Mouse (Mus musculus) gastrocnemius, postnatal 25 days (tissue): ENCODE results near the gene Tmem216. TPM values are rescaled to one million over a fixed set of nuclear protein-coding genes. Genes with fewer than 3 reads are reported as not detected.
"Not testable (repeated sequence)": the region's sequence is repeated elsewhere in the genome, so short reads cannot be mapped to it uniquely, and the experiment has no call there.

Source experiments
- DNase-seq: peaks from one replicate; pipeline ENCODE4 v3.0.0; 2022
- total RNA-seq, 2 experiments: library from RNA; stranded (reverse); gene quantifications; 1 replicate in 1 of 2; 2 replicates in 1 of 2; pipeline ENCODE4 v1.2.3; 2021

Tmem216 gene
- total RNA-seq, 2 experiments from 2014 or later = 1.9 to 2.2 TPM

DNA sequence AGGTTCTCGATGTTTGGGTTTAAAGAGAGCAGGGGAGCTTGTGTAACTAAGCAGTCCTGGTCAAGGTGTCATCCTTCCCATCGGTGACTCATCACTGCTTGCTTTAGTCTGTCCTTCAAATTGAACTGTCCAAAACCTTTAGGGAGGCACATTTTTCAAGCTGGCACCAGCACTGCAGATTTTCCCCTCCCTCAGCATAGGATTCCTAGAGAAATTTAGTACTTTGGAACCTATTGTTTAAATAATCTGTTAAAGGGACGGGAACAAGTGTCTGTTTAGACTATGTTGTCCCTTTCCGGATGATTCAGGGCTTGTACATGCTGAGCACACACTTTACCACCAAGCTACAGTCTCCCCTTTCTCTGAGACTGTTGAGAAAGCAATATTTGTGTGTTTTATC lies 9.2 kb upstream of the Tmem216 start:
- DNase-seq = no peak

GRCm38 (mm10) chr19:10564278-10564677 lies 8.2 kb upstream of the Tmem216 start:
- no peak for DNase-seq

- no peak for DNase-seq
Observed at GRCm38 (mm10) chr19:10562351-10562750, 6.3 kb upstream of the Tmem216 start.

- no peak for DNase-seq
Observed at GRCm38 (mm10) chr19:10561558-10562314, 5.7 kb upstream of the Tmem216 start.

GRCm38 (mm10) chr19:10560108-10560507 lies 4.1 kb upstream of the Tmem216 start:
- no peak for DNase-seq

DNA sequence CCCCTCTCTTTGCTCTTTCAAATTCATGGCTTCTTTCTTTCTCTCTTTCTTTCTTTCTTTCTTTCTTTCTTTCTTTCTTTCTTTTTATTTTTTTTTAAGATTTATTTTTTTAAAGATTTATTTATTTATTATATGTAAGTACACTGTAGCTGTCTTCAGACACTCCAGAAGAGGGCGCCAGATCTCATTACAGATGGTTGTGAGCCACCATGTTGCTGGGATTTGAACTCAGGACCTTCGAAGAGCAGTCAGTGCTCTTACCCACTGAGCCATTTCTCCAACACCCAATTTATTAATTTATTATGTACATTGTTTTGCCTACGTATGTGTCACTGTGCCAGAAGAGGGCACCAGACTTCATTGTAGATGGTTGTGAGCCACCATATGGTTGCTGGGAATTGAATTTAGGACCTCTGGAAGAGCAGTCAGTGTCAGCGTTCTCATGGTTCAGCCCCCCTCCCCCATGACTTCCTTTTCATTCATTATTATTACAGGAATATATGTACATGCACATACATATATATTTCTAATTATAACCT lies 1.9 kb upstream of the Tmem216 start:
- not testable (repeated sequence) for DNase-seq

DNA sequence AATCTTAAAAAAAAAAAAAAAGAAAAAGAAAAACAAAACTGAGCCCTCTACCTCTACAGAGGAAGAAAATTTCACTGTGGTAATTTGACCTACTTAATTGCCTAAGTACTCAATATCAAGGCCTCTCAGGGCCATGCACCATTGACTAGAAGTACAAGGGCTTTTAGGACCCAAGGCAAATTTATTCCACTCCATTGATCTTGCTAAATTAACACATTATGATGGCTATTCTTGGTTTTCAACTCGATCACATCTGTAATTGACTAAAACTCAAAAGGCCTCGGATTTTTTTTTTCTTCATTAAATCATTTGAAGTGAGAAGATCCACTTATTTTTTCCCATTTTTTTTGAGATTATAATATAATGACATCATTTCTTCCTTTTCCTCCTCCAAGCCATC lies 1.4 kb upstream of the Tmem216 start:
- DNase-seq = no peak

GRCm38 (mm10) chr19:10557001-10557400 lies 963 bp upstream of the Tmem216 start:
- no peak for DNase-seq

GRCm38 (mm10) chr19:10539454-10539853 lies 16.6 kb downstream of the Tmem216 start:
- no peak for DNase-seq

DNA sequence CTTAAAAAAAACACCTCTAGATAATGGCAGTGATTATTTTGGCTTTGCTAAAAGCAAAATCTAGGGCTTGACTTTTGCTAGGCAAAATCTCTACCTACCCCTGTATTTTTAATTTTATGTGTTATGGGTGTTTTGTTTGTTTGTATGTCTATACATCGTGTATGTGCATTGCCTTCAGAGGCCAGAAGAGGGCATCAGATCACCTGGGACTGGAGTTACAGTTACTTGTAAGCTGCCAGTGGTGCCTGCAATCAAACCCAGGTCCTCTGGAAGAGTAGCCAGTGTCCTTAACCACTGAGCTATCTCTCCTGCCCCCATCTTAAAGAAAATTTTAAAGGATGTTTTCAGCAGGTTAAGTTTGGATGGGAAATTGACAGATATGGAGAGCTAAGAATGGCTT lies 26.0 kb downstream of the Tmem216 start:
- no peak for DNase-seq

GRCm38 (mm10) chr19:10525910-10526309 lies 30.1 kb downstream of the Tmem216 start, which contains the start of gene Sdhaf2:
TSS of gene Sdhaf2 (minus strand) at chr19:10526142.
- no peak for DNase-seq

DNA sequence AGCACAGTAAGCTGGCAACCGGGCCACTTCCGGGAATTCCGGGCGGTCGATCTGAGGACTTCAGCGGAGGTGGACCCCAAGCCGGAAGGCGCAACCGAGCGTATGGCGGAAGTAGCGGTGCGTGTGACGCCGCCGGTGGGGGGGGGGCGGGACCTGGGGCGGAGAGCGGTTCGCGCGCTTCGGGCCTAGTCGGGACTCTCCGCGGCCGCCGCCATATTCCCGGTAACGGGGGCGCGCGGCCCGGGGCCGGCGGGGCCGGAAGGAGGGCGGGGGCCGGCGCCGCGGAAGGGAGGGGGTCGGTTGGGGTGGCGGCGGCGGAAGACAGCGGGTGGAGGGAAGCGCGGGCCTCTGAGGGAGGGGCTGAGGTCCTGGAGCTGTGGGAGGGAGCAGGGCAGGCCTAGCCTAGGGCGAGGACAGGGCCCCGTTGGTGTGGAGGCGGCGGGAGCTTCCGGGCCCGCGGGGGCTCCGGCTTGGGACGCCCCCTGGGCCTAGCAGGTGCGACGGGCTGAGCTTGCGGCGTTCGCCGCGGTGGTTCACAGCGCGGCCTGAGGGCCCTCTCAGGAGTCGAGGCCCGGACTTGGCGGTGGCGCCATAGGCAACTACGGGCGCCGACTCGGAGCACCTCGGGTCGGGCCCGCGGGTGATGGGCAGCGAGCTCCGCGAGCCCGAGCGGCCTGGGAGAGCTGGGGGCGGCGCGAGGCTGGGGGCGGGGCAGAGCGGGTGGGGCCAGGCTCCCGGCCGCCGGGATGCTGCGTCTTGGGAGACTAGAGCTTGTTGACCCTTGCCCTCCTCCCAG lies 30.7 kb downstream of the Tmem216 start, which contains the start of gene Cpsf7:
Cpsf7 (plus strand) TSS at position 161 of the 796 bp plus-strand sequence.
- peak; percentile 92 for DNase-seq

DNA sequence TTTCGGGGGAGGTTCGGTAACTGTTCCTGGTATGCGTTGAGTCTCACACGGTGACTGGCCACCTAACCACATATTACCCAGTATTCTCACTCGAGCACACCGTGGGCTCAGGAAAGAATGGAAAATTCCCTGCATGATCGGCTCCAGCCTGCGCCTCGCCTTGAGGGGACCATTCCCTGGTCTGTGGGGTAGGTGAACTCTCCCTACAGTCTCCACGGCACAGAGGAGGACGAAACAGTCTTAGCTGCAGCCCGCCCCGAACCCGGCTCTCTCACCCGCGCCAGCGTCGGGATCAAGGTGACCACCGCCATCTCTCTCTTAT lies 31.3 kb downstream of the Tmem216 start:
- DNase-seq = no peak

DNA sequence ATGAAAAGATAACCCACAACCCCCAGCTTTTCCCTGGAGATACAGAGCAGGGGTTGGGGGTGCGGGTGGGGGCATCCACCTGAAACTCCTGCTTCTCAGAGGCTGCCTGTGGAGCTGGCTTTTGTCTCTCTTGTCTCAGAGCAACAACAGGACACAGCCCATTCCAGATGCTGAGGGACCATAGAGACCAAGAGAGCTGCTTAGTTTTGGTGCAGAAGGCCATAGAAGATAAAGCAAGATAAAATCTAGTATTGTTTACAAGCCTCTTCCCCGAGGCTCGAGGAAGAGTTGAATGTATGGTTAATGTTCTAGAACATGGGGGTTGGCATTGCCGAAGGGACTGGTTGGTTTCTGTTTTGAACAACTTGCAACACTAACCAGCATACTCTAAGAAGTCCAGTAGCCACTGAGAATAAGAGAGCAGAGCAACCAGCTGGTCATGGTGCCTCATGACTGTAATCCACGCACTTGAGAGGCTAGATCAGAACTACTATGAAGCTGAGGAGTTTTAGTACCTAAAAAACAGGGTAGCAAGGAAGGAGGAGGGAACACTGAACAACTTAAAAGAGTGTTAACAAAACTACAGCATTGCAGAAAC lies 32.5 kb downstream of the Tmem216 start:
- no peak for DNase-seq

- no peak for DNase-seq
Observed at GRCm38 (mm10) chr19:10521926-10522325, 34.1 kb downstream of the Tmem216 start.

GRCm38 (mm10) chr19:10520355-10520754 lies 35.7 kb downstream of the Tmem216 start:
- no peak for DNase-seq

GRCm38 (mm10) chr19:10510759-10511330 lies 45.2 kb downstream of the Tmem216 start:
- no peak for DNase-seq

- no peak for DNase-seq
Observed at GRCm38 (mm10) chr19:10502571-10502970, 53.5 kb downstream of the Tmem216 start.

- DNase-seq = no peak
Observed at GRCm38 (mm10) chr19:10500581-10500980, 55.5 kb downstream of the Tmem216 start.

DNA sequence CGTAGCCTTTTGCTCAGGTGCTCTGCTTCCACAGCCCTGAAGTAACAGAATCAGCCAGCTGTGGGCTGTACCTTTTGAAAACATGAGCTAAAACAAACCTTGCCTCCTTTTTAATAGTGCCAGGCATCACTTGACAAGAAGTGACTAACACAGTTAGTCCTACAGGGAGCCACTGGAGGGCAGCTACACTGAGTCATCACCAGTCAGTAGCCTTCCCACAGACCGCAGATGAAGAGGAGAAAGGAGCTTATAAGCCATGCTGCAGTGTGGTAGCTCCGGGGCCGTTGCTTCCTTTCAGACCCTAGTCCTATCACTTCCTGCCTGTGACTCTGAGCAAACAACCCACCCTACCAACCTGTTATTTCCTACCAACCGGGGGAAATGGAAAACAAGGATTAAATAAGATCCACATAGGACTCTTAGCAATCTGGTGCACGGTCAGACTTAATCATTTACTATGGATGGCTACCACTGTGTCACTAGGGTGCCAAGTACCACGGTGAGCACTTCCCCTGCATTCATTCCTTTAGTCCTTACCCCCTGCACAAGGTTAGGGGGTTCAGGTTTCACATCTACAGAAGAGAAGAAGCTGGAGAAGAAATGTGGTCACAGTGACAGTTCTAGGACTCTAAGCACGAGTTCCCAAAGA lies 58.4 kb downstream of the Tmem216 start:
- no peak for DNase-seq

DNA sequence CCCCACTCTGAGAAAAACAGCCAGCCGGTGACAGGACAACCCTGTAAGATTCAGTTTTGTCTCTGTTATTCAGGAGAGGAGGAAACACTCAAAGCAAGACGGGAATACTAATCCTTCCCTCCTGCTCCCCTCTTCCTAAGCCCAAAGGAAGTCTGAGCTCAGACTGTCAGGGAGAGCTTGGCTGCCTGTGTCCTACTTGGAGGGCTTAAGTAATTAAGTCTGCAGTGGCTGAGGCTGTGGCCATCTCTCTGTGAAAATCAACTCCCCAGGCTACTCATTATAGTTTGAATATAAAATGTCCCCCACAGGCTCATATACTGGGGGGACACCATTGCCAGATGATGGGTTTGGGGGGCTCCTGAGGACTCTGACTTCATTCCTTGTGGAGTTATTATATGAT lies 59.1 kb downstream of the Tmem216 start:
- no peak for DNase-seq

DNA sequence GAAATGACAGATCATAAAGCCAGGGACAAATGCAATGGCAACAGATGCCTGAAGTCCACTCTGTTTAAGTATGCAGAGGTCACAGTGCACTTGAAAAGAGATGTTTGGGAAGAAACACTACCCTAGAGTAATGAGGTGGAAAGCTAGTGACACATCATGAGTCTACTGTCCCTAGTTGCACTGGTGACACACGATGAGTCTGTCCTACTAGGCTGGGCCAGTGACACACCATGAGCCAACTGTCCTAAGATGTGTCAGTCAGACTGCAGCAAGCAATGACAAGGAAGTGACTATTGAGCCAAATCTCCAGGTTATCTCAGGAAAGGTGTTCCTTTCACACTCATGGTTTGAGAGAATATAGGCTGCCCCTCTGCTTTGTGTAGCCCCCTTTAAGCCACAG lies 60.4 kb downstream of the Tmem216 start:
- no peak for DNase-seq
